Mouse (Mus musculus): ENCODE results near the gene Scaper.

The Scaper gene

DNA sequence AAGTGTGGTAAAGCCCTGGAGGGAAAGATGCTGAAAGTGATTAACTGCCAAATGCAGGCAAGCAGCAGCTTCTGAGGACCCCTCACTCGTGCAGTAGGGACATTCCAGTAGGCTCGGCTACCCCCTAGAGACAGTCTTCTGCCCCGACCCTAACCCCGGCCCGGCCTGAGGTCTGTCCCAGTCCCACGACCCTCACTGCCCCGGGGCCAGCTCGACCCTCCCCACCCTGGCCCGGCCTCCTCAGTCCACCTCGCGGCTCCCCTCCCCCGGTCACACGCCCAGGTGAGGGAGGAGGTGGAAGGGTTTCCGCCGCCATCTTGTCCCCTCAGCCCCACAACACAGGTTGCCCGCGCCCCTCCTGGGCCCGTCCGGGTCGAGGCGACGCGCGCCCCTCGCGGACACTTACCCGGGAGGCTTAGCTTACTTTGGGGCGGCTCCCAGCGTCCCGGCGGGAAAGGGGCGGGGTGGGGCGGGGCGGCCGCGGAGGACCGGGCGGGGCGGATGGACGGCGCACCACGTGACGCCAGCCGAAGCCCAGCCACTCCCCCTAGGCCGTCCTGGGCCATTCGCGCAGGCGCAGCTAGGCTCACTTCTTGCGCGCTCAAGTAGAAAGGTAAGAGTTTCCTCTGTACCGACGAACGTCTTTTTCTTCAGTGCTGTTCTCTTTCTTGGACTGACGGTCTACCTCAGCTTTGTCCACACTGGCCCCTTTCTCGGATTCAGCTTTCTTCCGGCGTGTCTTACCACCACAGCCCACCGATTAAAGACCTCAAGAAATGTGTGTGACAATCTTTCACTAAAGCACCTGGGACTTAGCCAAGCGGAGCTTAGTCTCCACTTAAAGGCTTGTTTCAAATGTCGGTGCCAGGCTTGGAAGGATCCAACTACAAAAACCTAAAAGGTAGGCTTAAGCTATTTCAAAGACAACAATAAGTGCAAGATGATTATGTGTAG is at the start of gene Scaper:
TSS of gene Scaper (minus strand) at position 456 of the 954 bp plus-strand sequence.
- peak; percentile 89 for DNase-seq (ENCODE audit: low read depth, low spot score)

DNA sequence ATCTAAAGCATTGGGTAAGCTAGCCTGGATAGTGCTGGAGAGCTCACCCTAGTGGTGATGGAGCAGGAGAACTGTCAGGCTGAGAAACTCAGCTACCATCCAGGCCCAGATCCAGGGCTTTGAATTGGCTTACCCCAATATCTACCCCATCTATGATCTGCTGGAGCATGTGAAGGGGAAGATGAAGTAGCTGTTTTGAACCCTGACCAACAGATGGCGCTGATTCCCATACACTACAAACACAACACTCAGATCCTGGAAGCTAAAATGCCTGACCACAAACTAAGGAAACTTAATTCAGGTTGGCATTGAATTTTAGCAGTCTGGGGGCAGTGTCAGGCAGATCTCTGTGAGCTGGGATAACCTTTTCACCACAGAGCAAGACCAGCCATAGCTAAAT is 8.9 kb upstream of the Scaper start:
- peak; percentile 35 for DNase-seq (ENCODE audit: low read depth, low spot score)

DNA sequence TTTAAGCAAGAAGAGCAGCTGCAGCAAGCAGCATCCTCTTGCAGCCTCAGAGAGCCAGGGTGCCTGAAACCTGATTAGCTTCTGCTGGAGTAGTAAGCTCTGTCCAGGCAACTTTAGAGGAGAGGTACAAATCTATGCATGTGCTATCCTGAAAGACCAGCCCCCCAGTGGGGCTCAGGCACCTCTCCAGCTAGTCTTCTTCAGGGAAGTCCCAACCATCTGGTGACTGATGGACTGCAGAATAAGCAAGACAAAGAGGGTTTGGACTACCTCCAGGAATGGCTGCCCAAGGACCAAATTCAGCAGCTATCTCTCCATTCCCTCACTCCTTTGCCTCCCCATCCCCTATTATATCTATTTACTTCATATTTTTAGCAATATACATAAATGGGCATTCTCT is 3.4 kb upstream of the Scaper start:
- no peak for DNase-seq (ENCODE audit: low read depth, low spot score)

DNA sequence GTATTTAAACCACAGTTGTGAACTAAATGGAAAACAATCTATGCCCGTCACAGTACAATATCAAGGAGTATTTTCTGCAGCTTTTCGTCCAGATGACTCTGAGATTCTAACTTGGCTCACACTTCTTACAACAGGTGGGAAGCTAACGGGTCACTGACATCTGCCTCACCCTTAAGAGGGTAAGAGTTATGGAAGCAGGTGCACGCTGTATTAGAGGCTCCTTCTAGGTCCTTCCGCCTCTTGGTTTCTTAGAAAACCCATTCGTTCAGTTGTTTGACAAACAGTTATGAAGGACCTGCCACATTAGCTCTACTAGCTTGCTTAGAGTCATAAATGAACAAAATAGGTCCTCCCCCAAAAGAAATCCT is 683 bp upstream of the Scaper start:
- DNase-seq (ENCODE audit: low read depth, low spot score): no peak

DNA sequence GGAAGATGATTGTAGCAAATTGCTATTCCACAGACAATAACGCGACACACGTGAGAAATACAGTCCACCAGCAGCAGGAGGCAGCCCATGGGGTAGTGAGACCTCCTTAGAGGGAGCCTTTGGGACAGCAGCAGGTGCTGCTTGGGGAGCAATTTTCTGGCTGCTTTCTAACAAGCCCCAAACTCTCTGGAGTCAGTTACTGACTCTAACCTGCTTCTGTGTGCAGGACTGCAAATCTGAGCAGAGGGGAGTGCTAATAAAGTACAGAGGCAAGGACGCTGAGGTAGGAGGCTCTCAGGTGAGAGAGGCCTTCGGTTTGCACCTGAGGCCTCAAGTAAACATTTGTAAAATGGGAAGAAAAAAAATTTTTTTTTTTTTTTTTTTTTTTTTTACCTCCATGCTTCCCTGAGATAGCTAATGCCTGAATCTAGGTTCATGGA is 675 bp downstream of the Scaper start:
- DNase-seq (ENCODE audit: low read depth, low spot score): no peak

DNA sequence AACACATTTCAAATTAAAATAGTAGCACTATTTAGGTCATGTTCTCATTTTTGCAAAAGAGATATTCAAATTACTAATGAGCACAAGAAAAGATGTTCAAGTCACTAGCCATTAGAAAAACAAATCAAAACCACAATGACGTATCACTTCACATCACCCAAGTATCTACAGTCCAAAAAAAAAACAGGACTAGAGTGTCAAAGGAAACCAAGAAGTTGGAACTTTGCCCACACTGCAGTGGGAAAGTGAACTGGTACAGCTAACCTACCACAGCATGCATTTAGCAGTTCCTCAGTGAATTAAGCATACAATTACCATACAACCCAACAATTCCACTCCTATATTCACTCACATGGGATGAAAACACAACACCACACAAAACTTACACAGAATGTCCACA is 5.4 kb downstream of the Scaper start:
- no peak for DNase-seq (ENCODE audit: low read depth, low spot score)

DNA sequence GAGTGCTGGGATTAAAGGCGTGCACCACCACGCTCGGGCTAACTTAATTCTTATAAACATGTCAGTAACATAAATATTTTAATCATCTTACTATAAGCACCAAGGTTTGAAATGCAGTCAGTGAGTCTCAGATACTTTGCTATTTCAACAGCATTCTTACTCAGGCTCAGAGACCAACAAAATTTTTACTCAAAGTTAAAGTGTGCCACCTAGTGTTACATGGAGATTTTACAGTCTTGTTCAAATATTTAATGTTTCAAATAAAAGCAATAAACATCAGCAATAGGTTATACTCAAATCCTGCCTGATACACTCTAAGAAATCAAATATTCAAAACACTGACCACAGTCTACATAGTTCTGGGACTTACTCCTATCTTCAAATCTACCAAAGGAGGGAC is 19.3 kb downstream of the Scaper start:
- DNase-seq (ENCODE audit: low read depth, low spot score): peak; percentile 30

DNA sequence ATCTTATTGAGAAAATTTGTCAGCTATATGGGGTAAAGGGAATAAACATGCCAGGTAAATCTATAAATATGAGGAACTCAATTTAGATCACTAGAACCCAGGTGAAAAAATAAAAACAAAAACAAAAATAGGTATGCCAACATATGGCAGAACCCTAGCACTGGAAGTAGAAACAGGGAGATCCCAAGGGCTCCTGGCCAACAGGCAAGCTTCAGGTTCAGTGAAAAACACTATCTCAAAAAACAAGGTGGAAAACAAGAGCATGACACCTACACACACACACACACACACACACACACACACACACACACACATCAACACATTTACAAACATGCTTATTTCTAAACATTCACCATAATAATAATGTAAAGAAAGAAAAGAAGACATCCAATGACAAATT is 21.2 kb downstream of the Scaper start:
- no peak for DNase-seq (ENCODE audit: low read depth, low spot score)

DNA sequence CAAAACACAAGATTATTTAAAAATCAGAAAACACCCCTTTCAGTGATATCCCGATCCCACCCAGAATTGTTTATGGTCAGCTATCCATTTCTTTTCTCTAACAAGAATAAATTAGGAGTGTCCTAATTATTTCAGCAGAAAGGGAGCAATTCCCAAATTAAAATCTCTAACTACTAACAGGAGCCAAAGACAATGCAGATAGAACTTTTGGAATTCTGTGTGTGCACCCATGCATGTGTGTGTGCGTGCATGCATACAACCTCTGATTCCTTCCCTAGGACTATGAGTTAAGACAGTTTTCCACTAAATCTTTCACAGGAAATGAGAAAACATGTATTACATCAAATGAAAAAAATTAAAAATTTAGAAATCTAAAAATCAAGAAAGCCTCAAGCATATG is 26.4 kb downstream of the Scaper start:
- DNase-seq (ENCODE audit: low read depth, low spot score): no peak

DNA sequence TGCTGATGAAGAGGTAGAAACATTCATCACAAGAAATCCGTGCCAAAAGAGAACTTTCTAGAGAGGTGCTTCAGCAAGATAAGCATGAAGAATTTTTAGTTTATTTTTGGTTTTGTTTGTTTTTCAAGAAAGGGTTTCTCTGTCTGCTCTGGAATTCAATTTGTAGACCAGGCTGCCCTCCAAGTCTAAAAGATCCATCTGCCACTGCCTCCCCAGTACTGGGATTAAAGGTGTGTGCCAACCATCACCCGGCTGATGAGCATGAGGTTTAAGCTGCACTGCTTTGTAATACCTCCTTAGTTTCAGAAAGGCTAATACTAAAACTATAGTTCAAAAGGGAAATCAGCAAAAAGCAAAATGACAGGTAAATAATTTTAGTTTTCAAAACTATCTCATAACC is 35.0 kb downstream of the Scaper start:
- DNase-seq (ENCODE audit: low read depth, low spot score): no peak

DNA sequence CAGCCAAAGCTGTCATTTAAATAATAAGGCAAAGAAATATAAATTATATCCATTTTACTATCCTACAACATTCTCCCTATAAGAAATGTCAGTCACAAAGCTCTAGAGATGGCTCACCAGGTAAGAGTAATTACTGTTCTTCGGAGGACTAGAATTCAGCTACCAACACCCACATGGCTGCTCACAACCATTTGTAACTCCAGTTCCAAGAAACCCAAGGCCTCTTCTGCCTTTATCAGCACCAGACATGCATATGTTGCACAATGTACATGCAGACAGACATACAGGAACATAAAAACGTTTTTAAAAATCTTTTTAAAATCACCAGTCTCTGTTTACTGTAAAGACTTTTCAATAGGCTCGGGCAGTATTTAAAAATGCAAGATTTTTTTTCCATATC is 36.3 kb downstream of the Scaper start:
- DNase-seq (ENCODE audit: low read depth, low spot score): no peak

DNA sequence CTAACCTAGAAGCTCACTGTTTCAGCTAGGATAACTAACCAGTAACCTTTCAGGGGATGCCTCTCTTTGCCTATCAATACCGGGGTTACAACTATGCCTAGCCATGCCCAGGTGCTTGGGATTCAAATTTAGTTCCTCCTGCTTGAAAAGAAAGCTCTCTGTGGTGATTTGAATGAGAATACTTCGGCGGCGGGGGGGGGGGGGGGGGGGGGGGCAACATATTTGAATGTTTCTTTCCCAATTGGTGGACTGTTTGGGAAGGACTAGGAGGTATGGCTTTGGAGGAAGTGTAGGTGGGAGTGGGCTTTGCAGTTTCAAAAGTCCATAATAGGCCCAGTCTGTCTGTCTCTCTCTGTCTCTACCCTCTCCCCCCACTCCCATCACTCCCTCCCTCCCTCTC is 37.4 kb downstream of the Scaper start:
- DNase-seq (ENCODE audit: low read depth, low spot score): no peak

DNA sequence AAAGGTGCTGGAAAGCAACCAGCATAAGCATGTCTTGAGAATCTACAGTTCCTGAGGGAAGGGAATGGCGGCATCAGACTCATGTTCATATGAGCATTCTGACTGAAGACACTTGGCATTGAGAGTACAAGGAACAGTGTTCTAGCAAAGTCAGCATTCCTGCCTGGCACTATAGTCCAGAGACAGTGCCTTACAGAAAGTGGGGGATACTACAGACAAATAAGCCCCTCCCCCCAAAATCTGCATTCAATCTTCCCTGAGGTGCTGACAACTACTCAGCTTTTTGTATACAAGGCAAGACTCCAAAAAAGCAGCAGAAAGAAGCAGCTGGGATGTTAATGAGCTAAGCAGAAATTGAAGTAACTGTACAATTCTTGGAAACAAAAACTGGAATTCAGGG is 59.9 kb downstream of the Scaper start:
- DNase-seq (ENCODE audit: low read depth, low spot score): no peak

DNA sequence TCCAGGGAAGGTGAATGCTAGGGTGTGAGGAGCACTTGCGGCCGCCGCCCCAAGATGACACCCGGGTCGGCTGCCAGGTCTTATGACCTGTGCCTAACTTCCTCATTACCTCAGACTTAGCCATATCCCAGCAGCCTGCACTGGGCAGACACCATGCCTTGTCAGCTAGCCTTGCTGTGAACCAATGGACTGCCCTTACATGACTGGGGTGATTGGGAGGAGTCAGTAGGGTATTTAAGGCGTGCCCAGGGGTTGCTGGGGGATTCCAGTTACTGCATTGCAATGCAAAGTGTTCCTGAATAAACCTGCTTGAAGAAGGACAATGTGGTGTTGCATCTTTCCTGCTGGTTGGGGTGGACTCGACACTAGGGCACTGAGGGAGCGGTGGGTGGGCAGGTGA is 148.5 kb downstream of the Scaper start:
- no peak for DNase-seq (ENCODE audit: low read depth, low spot score)

DNA sequence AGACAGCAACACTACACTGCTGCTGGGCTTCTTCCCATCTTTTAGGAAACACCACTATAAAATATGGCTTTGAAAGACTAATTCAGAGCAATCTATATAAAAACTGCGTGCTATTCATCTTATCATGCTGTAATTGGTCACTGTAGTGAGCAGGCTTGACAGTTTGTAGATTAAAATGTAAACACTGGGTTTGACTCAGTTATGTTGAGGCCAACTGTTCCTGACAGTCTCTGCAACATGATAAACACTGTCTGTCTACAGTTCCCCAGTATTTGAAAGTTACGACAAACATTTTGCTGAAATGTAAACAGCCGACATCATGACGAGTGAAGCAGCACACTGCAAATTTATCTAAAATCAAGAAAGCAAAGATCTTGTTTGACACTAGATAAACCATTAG is 225.9 kb downstream of the Scaper start:
- no peak for DNase-seq (ENCODE audit: low read depth, low spot score)

DNA sequence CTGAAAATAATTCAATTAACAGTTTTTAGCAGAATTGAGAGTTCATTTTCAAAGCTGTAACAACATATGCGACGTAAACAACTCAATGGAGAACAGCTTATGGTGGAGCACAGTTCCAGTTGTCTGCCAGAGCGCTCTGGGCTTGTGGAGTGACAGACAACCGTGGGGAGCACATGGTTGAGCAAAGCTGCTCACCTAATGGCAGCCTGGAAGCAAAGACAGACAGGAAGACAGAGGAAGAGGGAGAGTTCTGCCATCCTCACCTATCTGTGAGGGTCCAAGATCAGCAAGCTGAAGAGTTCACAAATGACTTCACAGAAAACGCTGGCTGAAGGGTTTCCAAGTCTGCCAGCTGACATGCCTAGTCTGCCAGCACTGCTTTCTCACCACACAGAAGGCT is 227.4 kb downstream of the Scaper start:
- no peak for DNase-seq (ENCODE audit: low read depth, low spot score)

DNA sequence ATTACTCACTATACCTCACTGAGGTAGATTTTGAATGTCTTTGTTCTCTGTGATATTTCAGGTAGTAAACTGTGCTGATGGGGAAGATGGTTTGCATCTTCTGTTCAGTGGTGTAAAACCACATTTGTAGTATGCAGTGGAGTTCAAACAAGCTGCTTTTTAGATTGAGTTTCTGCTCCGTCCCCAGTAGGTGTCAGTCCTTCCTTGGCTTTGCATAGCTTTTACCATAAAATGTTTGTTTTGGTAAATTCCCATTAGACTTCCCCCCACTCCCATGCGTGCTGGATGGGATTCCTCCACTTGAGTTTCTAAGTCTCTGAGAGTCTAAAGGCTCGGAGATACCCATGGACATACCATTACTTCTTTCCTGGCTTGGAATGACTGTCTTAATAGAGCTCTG is 231.3 kb downstream of the Scaper start:
- DNase-seq (ENCODE audit: low read depth, low spot score): no peak

DNA sequence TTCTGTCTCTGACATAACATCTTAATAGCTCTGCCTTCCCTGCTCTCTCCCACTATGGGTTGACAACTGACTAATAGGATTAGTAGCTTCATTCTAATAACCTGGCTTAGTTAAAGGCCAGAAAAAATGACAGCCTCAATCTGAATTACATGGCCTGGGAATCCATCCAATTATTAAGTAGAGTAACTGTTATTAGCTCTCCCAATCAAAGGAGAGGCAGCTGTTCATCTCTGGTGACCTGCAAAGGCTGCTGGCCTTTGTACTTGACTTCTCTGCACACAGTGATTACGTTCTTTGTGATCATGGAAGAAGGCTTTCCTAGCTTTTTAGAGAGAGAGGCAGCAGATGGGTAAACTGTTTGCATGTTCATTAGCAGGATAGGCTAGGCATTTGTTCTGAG is 242.6 kb downstream of the Scaper start:
- DNase-seq (ENCODE audit: low read depth, low spot score): no peak

DNA sequence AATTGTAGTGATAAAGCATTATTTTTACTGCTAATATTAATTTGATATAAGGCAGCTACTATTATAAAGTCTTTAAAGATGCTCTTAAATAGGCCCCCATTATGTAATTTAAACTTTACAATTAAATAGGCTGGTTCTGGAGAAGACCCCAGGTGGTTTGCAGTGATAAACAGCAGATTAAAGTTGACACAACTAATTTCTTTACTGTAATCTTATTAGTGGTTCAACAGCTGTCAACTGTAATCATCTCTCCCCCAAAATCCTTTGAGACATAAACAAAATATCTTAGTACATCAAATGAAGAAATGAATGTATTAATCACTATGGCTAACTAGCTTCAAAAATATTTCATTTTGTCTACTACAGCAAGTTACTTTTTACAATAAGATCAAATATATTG is 260.8 kb downstream of the Scaper start:
- no peak for DNase-seq (ENCODE audit: low read depth, low spot score)

DNA sequence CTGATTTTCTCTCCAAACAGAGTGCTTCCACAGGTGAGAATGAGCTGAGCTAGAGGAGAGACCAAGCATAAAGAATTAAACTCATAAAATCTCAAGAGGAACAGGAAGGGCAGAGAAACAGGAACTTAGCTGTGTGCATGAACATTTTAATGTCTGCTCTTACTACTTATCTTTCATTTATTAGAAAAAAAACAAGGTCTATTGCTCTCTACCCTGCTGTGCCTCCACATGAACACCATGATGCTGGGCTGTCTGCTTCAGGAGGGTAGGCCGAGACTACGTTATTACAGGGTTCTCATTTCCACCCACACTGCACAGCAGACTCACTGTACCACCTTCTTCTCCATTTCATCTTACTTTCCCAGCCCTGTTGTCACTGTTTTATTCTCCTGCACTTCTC is 291.5 kb downstream of the Scaper start:
- no peak for DNase-seq (ENCODE audit: low read depth, low spot score)

DNA sequence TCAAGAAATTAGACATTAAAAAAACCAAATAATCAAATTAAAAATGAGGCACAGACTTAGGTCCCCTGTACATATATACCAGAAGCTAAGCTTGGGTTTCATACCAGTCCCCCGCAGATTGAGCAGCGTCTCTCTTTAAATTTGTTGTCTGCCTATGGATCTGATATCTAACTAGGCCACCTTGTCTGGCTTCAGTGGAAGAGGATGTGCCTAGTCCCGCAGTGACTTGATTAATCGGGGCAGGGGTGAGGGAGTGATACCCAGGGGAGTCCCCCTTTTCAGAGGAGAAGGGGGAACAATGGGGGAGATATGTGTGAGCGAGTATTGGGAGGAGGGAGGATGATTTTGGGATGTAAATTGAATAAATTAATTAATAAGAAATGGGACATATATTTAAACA is 310.9 kb downstream of the Scaper start:
- no peak for DNase-seq (ENCODE audit: low read depth, low spot score)

DNA sequence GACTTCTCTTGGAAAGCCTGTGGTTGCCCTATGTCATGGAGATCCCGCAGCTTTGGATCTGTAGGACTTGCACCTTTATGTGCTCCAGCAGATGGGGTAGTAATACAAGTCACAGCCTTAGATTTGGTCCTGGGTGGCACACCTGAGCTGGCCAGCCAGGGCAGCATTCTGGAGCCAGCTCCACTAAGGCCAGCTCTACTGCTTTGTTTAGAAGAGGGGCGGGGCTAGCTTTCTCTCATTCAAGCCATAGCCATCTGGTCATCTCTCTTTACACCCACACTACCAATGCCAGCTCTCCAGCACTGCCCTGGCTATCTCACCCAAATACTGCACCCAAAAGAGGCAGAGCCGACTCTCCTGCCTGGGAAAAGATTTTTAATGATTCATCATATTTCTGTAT is 323.2 kb downstream of the Scaper start:
- no peak for DNase-seq (ENCODE audit: low read depth, low spot score)

DNA sequence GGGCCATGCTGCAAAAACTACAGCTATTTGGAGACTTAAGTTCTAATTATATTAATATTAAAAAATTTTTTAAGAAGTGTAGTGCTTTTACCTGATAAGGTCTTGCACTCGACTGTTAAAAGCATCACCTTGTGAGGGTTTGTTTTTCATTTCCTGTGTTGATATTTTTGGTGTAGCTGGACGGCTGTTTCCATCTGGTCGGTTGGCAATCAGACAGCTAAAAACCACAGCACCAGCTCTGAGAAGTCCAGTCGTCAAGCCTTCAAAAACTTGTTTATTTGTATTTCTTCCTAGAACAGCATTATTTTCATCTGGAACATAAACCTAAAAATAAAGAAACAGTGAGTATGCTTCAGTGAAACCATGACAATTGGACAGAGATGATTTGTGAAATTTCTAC is 328.2 kb downstream of the Scaper start:
- no peak for DNase-seq (ENCODE audit: low read depth, low spot score)
